Mouse (Mus musculus) naive thymus-derived CD4-positive, alpha-beta T cell, adult 2 months (primary cell): ENCODE results near the gene Zfp993.
"Not testable (repeated sequence)": the region's sequence is repeated elsewhere in the genome, so short reads cannot be mapped to it uniquely, and the experiment has no call there.

Experiments used
- DNase-seq: peaks from one replicate; pipeline ENCODE4 v3.0.0-alpha.2; 2011; ENCODE audit warnings: low read depth

Gene Zfp993

DNA sequence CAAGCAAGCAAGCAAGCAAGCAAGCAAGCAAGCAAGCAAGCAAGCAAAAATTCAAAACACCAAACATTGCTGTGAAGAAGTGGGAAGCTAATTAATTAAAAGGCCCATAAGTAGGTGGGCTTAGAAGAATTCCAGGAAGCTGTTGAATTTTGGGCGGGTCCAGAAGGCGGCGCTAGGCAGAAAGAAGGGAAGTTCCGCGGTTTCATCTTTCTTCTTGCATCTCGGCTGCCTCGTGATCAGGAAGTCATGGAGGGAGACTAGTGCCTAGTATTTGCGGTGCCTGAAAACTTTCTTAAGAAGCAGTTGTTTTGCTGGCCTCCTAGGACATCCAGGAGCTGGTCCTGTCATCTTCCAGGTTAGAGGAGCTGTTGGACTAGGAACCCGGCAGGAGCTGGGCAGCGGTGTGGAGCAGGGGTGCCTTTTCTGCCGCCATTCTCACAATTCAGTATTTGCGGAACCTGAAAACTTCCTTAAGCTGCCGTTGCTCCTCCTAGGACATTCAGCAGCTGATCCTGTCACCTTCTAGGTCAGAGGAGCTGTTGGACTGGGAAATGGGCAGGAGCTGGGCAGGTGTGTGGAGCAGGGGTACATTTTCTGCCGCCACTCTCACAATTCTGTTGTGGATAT is at the start of gene Zfp993:
TSS of gene Zfp993 (plus strand) at position 188 of the 627 bp plus-strand sequence.
- DNase-seq = not testable (repeated sequence)

DNA sequence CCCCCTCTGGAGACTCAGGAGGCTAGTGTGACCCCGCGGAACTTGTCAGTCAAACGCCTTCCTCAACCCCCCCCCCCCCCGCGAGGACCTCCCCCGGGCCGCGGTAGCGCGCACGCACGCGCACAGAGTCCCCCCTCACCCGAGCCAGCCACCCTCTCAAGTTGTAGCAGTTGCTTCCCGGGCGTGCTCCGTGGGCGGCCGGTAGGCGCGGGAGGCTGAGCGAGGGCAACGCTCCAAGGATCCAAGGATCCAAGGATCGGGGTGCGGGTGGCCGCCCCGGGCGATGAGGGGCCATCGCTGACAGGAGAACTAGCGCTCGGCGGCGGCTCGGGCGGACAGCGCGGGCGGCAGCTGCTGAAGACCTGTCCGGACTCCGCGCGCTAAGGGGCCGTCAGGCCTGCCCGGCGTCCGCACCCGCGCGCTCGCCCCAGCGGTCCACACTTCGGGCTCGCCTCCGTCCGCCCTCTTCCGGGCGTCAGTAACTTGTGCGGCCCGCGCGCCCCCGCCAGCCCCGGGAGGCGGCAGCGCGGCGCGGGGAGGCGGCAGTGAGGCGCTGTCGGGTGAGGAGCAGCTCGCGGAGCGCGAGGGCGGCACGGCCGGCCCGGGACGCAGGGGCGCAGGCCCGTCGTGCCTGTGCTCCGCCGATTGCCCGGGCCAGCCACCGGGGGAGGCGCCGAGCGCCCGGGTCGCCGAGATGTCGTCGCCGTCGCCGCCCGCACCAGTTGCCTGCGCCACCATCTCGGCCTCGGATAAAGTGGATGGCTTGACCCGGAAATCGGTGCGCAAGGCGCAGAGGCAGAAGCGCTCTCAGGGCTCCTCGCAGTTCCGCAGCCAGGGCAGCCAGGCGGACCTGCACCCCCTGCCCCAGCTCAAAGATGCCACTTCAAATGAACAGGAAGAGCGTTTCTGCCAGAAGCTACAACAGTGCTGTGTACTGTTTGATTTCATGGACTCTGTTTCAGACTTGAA is 30.6 kb upstream of the Zfp993 start:
- DNase-seq = not testable (repeated sequence)

DNA sequence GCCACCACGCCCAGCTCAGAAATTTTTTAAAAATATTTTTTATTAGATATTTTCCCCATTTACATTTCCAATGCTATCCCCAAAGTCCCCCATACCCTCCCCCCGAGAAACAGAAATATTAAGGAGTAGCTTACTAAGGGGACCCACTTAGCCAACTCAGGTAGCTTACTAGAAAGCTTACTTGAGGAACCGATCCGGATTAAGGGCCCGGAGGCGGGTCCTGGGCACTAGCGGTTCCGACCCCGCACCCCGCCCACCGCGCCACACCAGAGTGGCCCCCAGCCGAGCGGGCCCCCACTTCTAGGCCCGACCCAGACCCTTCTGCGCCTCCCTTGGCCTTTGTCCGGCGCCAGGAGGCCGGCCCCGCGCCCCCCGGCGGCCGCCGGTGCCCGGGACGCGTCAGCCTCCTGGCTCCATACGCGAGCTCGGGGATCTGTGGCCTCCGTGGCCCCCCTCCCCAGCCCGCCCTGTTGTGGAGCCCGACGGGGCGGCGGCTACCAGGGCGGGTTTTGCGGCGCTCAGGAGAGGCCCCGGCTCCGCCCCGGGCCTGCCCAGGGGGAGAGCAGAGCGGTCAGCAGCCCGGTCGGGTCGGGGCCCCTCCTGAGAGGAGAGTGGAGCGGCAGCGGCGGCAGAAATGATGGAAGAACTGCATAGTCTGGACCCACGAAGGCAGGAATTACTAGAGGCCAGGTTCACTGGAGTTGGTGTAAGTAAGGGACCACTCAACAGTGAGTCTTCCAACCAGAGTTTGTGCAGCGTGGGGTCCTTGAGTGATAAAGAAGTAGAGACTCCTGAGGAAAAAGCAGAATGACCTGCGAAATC is 7.0 kb upstream of the Zfp993 start:
- not testable (repeated sequence) for DNase-seq

- DNase-seq = not testable (repeated sequence)
Measured at GRCm38 (mm10) chr4:146644367-146644766, 33.6 kb downstream of the Zfp993 start.

- not testable (repeated sequence) for DNase-seq
Measured at GRCm38 (mm10) chr4:146649641-146650040, 38.9 kb downstream of the Zfp993 start.

GRCm38 (mm10) chr4:146650115-146650514 is 39.4 kb downstream of the Zfp993 start:
- DNase-seq = not testable (repeated sequence)

DNA sequence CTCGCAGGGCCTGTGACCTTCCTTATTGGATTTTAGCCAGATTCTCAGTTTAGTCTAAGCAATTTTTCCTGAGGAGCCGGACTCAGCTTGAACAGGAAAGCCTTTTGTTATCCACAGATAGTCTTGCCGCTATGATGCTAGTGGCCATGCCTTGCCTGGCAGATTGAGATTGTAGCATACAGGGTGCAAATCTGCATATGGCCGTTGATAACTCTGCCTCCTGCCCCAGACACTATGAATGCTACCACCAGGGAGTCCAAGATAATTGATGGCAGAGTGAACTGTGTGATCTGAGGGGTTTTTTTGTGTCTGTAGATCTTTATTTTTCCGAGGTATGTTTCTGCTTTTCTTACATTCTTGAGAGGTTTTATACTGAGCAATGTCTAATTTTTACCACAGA is 39.9 kb downstream of the Zfp993 start:
- DNase-seq = not testable (repeated sequence)
